Mouse (Mus musculus) left cerebral cortex, adult 18-20 months (tissue): ENCODE results near the gene 1300017J02Rik. TPM values are rescaled to one million over a fixed set of nuclear protein-coding genes. Genes with fewer than 3 reads are reported as not detected.
A peak's percentile ranks its signal among the peaks of the same experiment; 100 is the strongest.

Source experiments
- DNase-seq, 2 experiments: peaks; one replicate each; pipeline ENCODE4 v3.0.0; 2021 to 2022; ENCODE audit warnings: low spot score in 2 of 2, mixed read lengths in 1 of 2
- total RNA-seq, 2 experiments: library from RNA; stranded (reverse); gene quantifications; 2 replicates each; pipeline ENCODE4 v1.2.3; 2021

Gene 1300017J02Rik
- total RNA-seq, 2 experiments from 2014 or later, result not detected

DNA sequence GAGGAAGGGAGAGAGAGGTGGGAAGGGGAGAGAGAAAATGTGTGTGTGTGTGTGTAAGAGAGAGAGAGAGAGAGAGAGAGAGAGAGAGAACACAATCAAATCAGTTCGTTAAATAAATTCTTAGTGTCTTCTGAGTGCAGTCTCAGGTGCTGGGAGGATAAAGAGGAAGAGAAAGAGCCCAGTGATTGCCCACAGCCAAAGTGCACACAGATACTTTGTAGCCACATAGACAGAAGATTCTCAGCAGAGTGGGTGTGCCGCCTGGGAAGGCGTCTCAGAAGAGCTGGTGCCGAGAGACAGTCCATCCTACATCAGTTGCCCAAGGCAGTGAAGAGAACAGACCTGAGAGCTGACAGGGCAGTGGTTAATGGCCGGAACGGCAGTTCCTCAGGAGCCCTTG is 90.6 kb downstream of the 1300017J02Rik start:
- no peak for DNase-seq

DNA sequence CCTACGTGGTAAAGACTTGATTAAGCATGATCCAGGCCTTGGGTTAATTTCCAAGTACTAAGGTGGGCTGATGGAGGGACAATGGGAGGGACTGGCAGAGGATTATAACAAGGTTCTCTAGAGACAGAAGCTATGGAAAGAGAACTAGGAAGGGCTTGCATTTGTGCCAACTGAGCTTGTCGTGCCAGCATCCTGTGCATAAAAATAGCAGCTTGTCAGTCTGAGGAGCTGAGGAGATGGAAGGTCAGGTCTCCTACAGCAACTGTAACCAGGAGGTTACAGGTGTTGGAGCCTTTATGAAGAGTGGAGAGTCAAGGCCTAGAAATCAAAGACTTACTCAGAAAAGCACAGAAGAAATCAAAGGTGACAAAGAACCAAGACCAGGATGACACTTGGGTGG is 91.3 kb downstream of the 1300017J02Rik start:
- no peak for DNase-seq

DNA sequence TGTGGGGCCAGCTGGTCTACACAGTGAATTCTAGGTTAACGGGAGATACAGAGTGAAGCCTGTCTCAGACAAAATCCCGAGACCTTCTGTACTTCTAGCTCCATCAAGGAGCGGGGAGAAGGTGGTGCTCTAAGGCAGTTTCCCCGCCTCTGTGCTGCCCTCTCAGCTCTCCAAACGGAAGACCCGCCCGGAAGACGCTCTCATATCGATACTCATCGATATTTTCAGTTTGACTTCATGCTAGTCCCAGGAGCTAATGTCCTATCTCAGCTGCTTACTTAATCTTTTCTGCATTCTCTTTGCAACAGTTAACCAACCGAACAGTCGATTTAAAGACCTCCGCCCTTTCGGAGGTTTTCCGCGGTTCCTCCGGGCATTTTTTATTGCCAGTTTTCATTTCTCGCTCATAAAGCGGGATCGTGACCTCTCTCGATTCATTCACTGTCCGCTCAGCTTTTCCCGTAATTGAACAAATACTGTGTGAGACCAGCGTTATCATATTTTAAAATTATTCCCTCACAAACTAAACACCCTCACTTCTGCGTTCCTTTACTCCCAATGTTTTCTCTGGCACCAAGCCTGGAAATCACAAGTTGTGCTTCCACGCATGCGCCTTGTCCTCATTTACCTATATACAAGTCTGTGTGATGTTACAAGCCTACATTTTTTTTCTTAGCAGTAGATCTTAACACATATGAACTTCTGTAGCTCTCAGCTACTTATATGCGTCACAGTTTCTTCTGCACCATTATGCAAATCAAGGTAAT is 92.0 kb downstream of the 1300017J02Rik start:
- DNase-seq, result no peak

DNA sequence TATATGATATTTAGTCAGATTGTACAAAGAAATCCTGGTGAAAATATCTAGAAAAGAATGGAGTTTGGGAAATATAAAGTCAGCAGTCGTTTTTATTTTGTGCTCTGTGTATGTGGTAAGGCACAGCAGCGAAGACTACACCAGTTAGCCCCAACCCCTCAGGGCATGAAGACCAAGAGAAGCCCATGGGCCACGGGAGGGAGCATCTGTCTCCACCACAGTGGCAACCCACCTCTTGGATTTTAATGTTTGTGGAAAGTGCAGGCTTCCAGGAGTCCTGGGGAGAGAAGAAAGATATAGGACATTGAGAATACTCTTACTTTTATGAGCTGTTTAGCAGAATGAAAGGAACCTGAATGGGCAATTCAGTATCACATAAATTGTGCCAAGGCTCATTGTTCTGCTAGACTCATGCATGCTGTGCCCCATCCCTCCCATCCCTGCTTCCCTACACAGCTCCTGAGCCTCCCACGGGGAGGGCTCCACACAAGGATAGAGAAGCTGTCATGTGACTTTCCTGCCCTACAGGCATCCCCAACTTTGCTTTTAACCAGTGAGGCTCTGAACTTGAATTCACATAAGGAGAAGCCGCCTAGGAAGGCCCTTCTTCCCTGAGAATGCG is 96.0 kb downstream of the 1300017J02Rik start:
- DNase-seq, result no peak

DNA sequence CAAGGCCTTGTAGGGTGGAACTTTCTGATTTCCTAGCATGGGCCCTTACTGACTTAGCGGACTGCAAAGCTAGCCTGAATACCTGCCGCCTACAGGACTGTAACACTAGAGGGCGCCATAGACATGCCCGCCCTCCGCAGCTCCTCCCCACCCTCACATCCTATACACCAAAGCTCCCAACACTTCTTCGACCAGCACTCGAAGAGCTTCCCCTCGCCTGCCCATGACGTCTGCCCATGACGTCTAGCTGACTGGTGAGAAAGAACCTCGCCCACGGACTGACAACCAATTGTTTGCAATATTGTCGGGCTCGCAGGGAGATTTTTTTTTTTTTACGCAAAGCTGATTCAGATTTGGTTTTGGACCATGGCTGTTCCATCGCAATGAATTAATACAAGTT is 97.0 kb downstream of the 1300017J02Rik start:
- peak; percentile 62 to 66 for DNase-seq

DNA sequence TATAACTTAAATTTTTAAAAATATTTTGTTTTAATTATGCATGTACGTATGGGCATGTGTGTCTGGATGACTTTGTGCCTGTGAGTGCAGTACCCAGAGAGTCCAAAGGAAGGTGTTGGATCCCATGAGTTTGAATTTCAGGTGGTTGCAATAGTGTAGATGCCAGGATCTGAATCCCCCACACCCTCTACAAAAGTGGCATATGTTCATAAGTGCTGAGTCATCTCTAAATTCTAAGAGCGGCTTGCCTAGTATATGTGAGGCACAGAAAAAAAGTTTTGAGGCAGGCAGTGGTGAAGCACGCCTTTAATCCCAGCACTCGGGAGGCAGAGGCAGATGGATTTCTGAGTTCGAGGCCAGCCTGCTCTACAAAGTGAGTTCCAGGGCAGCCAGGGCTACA is 99.1 kb downstream of the 1300017J02Rik start:
- no peak for DNase-seq

DNA sequence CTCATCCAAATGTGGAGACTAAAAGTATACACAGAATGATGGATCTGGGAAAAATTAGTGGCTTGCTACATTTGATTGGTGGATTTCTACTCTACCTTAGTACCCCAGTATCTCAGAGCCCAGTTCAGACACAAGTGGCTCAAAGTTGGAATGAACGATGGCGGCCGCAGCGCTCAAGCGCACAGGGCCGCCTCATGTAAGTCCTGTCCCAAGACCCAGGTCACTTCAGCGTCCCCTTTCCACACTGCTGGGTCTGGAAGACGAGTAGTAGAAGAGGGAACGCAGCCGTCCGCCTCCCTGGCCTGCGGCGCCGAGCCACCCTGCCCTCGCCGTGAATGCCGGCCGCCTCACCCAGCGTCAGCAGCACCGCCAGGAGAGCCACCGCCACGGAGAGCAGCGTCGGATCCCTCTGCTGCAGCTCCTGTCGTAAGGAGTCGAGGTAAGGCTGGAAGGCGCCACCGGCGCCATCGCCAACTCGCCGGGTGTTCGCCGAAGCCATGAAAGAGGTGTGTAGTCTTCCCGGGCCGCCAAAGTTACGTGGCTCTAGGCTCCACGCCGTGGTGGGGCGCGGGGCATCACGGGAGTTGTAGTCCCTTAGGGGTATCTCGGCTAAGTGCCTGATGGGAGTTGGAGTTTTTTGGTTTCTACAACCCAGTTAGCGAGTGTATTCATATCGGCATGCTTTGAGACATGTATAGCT is 103.2 kb downstream of the 1300017J02Rik start, which contains the start of gene Srprb:
Srprb (minus strand) TSS at position 577 of the 700 bp plus-strand sequence.
- DNase-seq, result peak; percentile 94 to 95

Other genes with a start within 250 kb of the 1300017J02Rik start
- 100 to 1,000 TPM; 566 to 572 TPM for gene Rab6b, start 193.3 kb downstream of the 1300017J02Rik start, total RNA-seq
- 10 to 100 TPM; 20.8 to 22.5 TPM for gene Srprb, start 102.9 kb downstream of the 1300017J02Rik start, total RNA-seq
- gene Gm20425, start 74.8 kb downstream of the 1300017J02Rik start, total RNA-seq, result 10 to 100 TPM; 10.4 to 12.2 TPM
- gene Trf, start 74.6 kb downstream of the 1300017J02Rik start, total RNA-seq, result 100 to 1,000 TPM; 170 to 179 TPM
- gene Topbp1, start 133 bp upstream of the 1300017J02Rik start, total RNA-seq, result 10 to 100 TPM; 17.0 to 20.7 TPM
- 10 to 100 TPM; 81.6 to 86.9 TPM for gene Cdv3, start 60.8 kb upstream of the 1300017J02Rik start, total RNA-seq
- gene Bfsp2, start 175.3 kb upstream of the 1300017J02Rik start, total RNA-seq, result 1 to 10 TPM; 2.9 to 3.8 TPM